Mouse (Mus musculus) heart, postnatal 0 days (tissue): ENCODE data around the gene Mpp4. TPM values are rescaled to one million over a fixed set of nuclear protein-coding genes. Genes with fewer than 3 reads are reported as not detected.

Experiments
- ATAC-seq: fragments of 200-750 bp; cut with Nextera tagmentation; 2 replicates; pipeline ENCODE4 v1.8.0; 2017; ENCODE audit warnings: low read depth, moderate number of reproducible peaks, moderate library complexity; ENCODE audit not compliant: insufficient read depth
- DNase-seq: peaks from one replicate; pipeline ENCODE4 v3.0.0-alpha.2; 2016; ENCODE audit warnings: low spot score
- H3K27ac ChIP-seq: fragments of 300-500 bp; sonication (generic); 2 replicates; pipeline ENCODE4 v1.5.1; 2014; ENCODE audit warnings: low read depth, mild to moderate bottlenecking
- H3K27me3 ChIP-seq: fragments of 300-500 bp; sonication (generic); 2 replicates; pipeline ENCODE4 v1.6.1; 2014; ENCODE audit warnings: low read length, mixed read lengths; ENCODE audit not compliant: control insufficient read depth, insufficient read depth
- H3K36me3 ChIP-seq: fragments of 300-500 bp; sonication (generic); replicated peaks from 2 replicates; pipeline ENCODE4 v1.6.1; 2014; ENCODE audit warnings: low read length, mixed read lengths; ENCODE audit not compliant: control insufficient read depth, insufficient read depth
- H3K4me1 ChIP-seq: fragments of 300-500 bp; sonication (generic); 2 replicates; pipeline ENCODE4 v1.6.1; 2014; ENCODE audit warnings: antibody characterized with exemption; ENCODE audit not compliant: control insufficient read depth, insufficient read depth
- H3K4me2 ChIP-seq: fragments of 300-500 bp; sonication (generic); 2 replicates; pipeline ENCODE4 v1.6.1; 2014; ENCODE audit warnings: low read depth, mild to moderate bottlenecking, low read length, moderate library complexity
- H3K4me3 ChIP-seq: fragments of 300-500 bp; sonication (generic); 2 replicates; pipeline ENCODE4 v1.5.1; 2014; ENCODE audit warnings: low read depth, low read length
- H3K9ac ChIP-seq: fragments of 300-500 bp; sonication (generic); replicated peaks from 2 replicates; pipeline ENCODE4 v1.6.1; 2014; ENCODE audit warnings: low read depth, low read length, mixed read lengths
- H3K9me3 ChIP-seq: fragments of 300-500 bp; sonication (generic); replicated peaks from 2 replicates; pipeline ENCODE4 v1.6.1; 2016; ENCODE audit warnings: low read length; ENCODE audit not compliant: control insufficient read depth
- CTCF ChIP-seq: IDR thresholded peaks from 2 replicates; pipeline ENCODE4 v1.5.1; 2016; ENCODE audit warnings: antibody characterized with exemption, control low read depth, low read depth
- EP300 ChIP-seq: IDR thresholded peaks from 2 replicates; pipeline ENCODE4 v1.6.1; 2016; ENCODE audit warnings: antibody characterized with exemption, low read depth
- WGBS: fragments of 180-500 bp; shearing (Covaris S2); extraction: QIAGEN DNeasy Blood & Tissue Kit; methylation state at CpG from one replicate; pipeline ENCODE4 v1.1.7; 2014; 5-methylcytosine and 5-hydroxymethylcytosine counted together
- polyA plus RNA-seq: library from polyadenylated mRNA; unstranded; fragments of >200 nt; fragmentation: Nextera tagmentation; extraction: Ambion mirVana; gene quantifications from 2 replicates; pipeline ENCODE4 v1.2.1, GENCODE M21; 2015
- total RNA-seq: library from RNA; depleted of rRNA; stranded (reverse); fragments of >200 nt; gene quantifications from 2 replicates; pipeline ENCODE4 v1.2.3, GENCODE M21; 2014; ENCODE audit warnings: low replicate concordance

The Mpp4 gene
- total and polyA plus RNA-seq, 2 experiments from 2014 or later, result not detected

DNA sequence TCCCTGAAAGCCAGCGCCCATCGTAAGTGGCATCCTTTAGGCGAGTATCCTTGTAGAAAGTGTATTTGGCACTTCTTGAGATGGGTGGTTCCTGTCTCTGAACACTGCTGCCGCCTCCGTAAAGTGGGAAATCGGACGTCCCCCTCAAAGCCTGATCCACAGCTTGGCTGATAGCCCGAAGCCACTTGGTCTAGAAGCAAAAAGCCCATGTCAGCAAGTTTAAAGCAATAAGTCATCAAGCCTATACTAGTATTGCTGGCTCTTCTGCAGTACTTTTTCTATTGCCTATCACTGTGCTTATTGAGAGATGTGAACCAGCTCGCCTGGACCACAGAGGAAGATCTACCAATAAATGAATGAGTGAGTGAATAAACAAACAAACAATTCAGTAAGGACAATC is 22.2 kb upstream of the Mpp4 start:
- no peaks in the 10 kb centered on the region for H3K4me1 ChIP-seq
- WGBS, result 83% methylated on average over 9 of the region's 9 CpGs

DNA sequence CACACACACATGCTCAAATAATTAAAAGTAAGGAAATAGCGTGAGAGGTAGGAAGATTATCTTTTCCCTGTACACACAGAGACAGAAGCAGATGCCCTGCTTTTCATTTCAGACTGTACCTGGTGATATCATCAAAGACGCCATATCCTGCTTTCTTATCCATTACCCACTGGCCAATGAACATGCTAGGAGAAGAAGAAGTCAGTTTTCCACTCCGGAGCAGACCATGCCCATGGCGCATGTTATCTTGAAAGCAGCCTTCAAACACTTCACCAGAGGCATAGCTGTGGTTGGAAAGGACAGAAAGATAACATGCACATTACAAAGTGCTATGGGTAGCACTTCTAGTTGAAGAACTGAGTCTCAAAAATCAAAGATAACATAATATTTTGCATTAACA is 19.9 kb upstream of the Mpp4 start:
- Histone ChIP-seq H3K27me3 (no peaks in the 10 kb centered on the region), H3K9ac (no peak overlapping the region), H3K4me2 (no peak overlapping the region), H3K9me3 (no peaks in the 10 kb centered on the region), H3K4me1 (no peaks in the 10 kb centered on the region), H3K27ac (no peak overlapping the region), H3K36me3 (peaks cover 46% of the 10 kb centered on the region), H3K4me3 (no peak overlapping the region)
- DNase-seq (no peak), ATAC-seq (no peak)
- 73% methylated on average over 4 of the region's 4 CpGs for WGBS
- TF ChIP-seq CTCF (no peak), EP300 (no peak)

More for the DNA sequence above, 22.2 kb upstream of the Mpp4 start:
- Histone ChIP-seq H3K9me3 (no peaks in the 10 kb centered on the region), H3K9ac (no peak overlapping the region), H3K27ac (no peak overlapping the region), H3K27me3 (no peaks in the 10 kb centered on the region), H3K4me2 (no peak overlapping the region), H3K36me3 (peaks cover 35% of the 10 kb centered on the region), H3K4me3 (no peak overlapping the region)
- no peak for ATAC-seq
- DNase-seq, result no peak
- TF ChIP-seq EP300 (no peak), CTCF (no peak)

DNA sequence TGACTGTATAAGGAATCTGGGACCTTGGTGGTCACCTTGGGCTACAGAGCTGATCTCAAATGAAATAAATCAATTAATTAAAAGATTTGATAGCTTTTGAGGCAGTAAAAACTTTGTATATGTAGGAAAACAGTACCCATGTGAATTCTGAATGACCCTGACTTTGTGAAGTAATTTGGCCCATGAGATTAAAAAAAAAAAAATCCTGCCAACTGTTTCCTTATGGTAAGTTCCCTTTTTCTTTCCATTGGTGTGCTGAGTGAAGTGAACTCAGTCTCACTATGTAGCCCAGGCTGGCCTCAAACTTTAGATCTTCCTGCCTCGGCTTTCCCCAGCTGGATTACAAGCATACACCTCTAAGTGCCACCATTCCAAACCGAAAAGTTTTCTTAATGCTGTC is 19.2 kb upstream of the Mpp4 start:
- no peak overlapping the region for H3K9ac ChIP-seq
- no peak overlapping the region for H3K4me3 ChIP-seq
- no peak overlapping the region for H3K4me2 ChIP-seq
- ATAC-seq, result no peak
- 84% methylated on average over 2 of the region's 2 CpGs for WGBS
- H3K27me3 ChIP-seq, result no peaks in the 10 kb centered on the region
- no peak for DNase-seq
- no peak for TF ChIP-seq CTCF
- no peak for TF ChIP-seq EP300
- H3K4me1 ChIP-seq, result no peaks in the 10 kb centered on the region
- H3K9me3 ChIP-seq, result no peaks in the 10 kb centered on the region
- peaks cover 53% of the 10 kb centered on the region for H3K36me3 ChIP-seq
- no peak overlapping the region for H3K27ac ChIP-seq

DNA sequence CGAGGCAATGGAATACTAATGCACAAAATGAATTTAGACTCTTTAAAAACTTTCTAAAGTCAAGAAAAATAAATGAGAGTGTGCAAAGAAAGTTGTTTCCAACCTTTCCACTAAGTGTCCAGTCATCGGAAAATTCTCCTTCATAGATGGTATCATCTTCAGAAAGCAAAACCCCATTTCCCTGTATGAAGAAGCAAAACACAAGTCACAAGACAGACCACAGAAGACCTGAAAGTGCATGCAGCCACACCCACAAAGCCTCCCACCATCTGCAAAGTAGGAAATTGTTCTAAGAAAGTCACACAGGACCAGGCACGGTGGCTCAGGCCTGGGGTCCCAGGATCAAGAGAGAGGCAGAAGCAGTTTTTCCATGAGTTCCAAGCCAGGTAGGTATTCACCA is 16.8 kb upstream of the Mpp4 start:
- DNase-seq (no peak), ATAC-seq (no peak)
- H3K4me1 ChIP-seq, result no peaks in the 10 kb centered on the region
- no peaks in the 10 kb centered on the region for H3K27me3 ChIP-seq
- H3K4me2 ChIP-seq, result no peak overlapping the region
- no peak overlapping the region for H3K27ac ChIP-seq
- H3K9me3 ChIP-seq, result no peaks in the 10 kb centered on the region
- TF ChIP-seq EP300 (no peak), CTCF (no peak)
- no peak overlapping the region for H3K4me3 ChIP-seq
- 78% methylated on average over 3 of the region's 3 CpGs for WGBS
- H3K36me3 ChIP-seq, result peaks cover 43% of the 10 kb centered on the region
- H3K9ac ChIP-seq, result no peak overlapping the region

DNA sequence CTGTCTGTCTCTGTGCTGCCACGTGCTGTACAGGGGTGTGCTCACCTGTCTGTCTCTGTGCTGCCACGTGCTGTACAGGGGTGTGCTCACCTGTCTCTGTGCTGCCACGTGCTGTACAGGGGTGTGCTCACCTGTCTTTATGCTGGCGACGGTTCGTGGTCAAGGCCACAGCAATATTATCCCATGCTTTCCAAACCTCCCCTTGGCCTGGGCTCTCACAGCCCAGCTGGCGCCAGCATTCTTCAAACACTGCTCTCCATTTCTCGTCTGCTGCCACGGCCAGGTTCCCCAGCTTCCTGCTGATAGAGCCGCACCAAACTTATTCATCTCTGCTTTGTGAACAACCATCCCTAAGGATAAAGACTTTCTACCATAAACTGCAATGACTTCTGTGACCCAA is 15.2 kb upstream of the Mpp4 start:
- peaks cover 41% of the 10 kb centered on the region for H3K36me3 ChIP-seq
- H3K27me3 ChIP-seq, result no peaks in the 10 kb centered on the region
- 86% methylated on average over 10 of the region's 10 CpGs for WGBS
- no peak overlapping the region for H3K9ac ChIP-seq
- no peak for ATAC-seq
- no peak for TF ChIP-seq CTCF
- TF ChIP-seq EP300, result no peak
- H3K27ac ChIP-seq, result no peak overlapping the region
- DNase-seq, result no peak
- H3K9me3 ChIP-seq, result no peaks in the 10 kb centered on the region
- no peaks in the 10 kb centered on the region for H3K4me1 ChIP-seq
- no peak overlapping the region for H3K4me2 ChIP-seq
- no peak overlapping the region for H3K4me3 ChIP-seq

DNA sequence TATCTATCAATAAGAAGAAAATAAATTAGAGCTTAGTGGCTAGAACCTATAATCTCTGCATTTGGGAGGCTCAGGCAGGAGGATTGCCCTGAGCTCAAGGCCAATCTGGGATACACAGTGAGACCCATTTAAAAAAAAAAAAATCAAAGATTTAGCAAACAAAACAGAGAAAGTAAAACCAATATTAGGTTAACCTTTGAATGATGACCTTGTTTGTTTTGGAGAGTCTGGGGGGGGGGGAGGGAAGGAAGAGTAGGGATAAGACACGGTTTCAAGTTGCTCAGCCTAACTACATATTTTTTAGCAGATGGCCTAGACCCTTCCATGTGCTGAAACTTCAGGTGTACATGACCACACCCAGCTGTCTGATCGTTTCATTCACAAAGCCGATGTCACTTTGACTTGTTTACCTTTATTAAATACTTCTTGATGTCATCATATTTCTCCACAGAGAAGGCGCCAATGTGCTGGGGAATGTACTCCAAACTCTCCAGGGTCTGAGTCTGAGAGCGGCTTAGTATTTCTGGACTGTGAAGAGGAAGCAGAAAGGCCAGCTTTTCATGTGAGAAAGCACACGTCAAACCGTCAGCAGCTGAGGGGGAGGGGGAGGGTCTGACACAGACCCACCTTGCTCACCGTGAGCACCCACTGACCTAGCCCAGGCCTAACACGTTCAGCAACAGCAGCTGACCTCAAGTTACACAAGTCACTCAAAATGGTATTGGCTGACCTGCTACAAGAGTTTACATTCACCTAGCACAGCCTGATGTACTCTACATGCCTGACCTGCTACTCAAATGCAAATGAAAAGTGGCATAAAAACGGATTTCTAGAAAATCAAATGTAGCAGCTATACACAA is 11.6 kb upstream of the Mpp4 start:
- no peak for DNase-seq
- H3K4me3 ChIP-seq, result no peak overlapping the region
- H3K36me3 ChIP-seq, result peaks cover 41% of the 10 kb centered on the region
- H3K9ac ChIP-seq, result no peak overlapping the region
- H3K4me1 ChIP-seq, result no peaks in the 10 kb centered on the region
- no peak overlapping the region for H3K4me2 ChIP-seq
- 71% methylated on average over 10 of the region's 10 CpGs for WGBS
- H3K27ac ChIP-seq, result no peak overlapping the region
- no peaks in the 10 kb centered on the region for H3K27me3 ChIP-seq
- ATAC-seq, result no peak
- TF ChIP-seq CTCF (no peak), EP300 (no peak)
- H3K9me3 ChIP-seq, result no peaks in the 10 kb centered on the region
